Mouse (Mus musculus) embryonic facial prominence, embryonic 13.5 days (tissue): Measurements from ENCODE around the gene Cmbl. TPM values are rescaled to one million over a fixed set of nuclear protein-coding genes. Genes with fewer than 3 reads are reported as not detected.

ENCODE experiments used
- ATAC-seq: fragments of 200-750 bp; cut with Nextera tagmentation; 2 replicates; pipeline ENCODE4 v1.8.0; 2017; ENCODE audit warnings: low read depth; ENCODE audit not compliant: insufficient number of reproducible peaks, insufficient read depth, low FRiP score, low TSS enrichment
- H3K27ac ChIP-seq: fragments of 300-500 bp; sonication (generic); 2 replicates; pipeline ENCODE4 v1.5.1; 2015; ENCODE audit warnings: moderate library complexity, mild to moderate bottlenecking, inconsistent platforms
- H3K27me3 ChIP-seq: fragments of 300-500 bp; sonication (generic); 2 replicates; pipeline ENCODE4 v1.6.1; 2015; ENCODE audit warnings: mild to moderate bottlenecking, inconsistent platforms
- H3K36me3 ChIP-seq: fragments of 300-500 bp; sonication (generic); 2 replicates; pipeline ENCODE4 v1.6.1; 2015; ENCODE audit warnings: mild to moderate bottlenecking, inconsistent platforms
- H3K4me1 ChIP-seq: fragments of 300-500 bp; sonication (generic); 2 replicates; pipeline ENCODE4 v1.6.1; 2015; ENCODE audit warnings: inconsistent platforms
- H3K4me2 ChIP-seq: fragments of 300-500 bp; sonication (generic); 2 replicates; pipeline ENCODE4 v1.6.1; 2015; ENCODE audit warnings: moderate library complexity, mild to moderate bottlenecking, inconsistent platforms
- H3K4me3 ChIP-seq: fragments of 300-500 bp; sonication (generic); 2 replicates; pipeline ENCODE4 v1.5.1; 2015; ENCODE audit warnings: mild to moderate bottlenecking, inconsistent platforms
- H3K9ac ChIP-seq: fragments of 300-500 bp; sonication (generic); 2 replicates; pipeline ENCODE4 v1.6.1; 2015; ENCODE audit warnings: mild to moderate bottlenecking, inconsistent platforms
- H3K9me3 ChIP-seq: fragments of 300-500 bp; sonication (generic); 2 replicates; pipeline ENCODE4 v1.6.1; 2016; ENCODE audit warnings: inconsistent platforms
- WGBS: fragments of 180-500 bp; shearing (Covaris S2); methylation state at CpG from one replicate; pipeline ENCODE4 v1.1.7; 2015; ENCODE audit warnings: mixed read lengths; 5-methylcytosine and 5-hydroxymethylcytosine counted together
- polyA plus RNA-seq: library from polyadenylated mRNA; unstranded; fragments of >200 nt; fragmentation: Nextera tagmentation; extraction: Ambion mirVana; gene quantifications from 2 replicates; pipeline ENCODE4 v1.2.1, GENCODE M21; 2015

Gene Cmbl
- 2.4 and 2.7 TPM in 2 replicates for polyA plus RNA-seq

DNA sequence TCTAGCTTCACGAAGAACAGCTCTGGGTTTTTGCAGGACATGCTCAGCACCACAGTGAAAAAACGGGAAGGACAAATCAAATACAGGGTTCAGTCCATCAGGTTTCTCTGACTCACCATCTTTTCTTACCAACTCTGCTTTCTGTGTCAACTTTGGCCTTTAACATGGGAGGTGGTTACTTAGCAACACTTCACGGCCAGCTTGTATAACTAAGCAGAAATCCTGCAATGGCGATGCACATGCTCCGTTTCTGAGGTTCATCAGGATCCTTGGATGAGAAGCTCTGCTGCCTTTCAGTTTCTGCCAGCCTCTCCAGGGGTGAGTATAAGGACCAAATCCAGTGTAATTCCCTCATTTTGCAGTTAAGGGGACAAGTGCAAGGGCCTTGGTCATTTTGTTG lies at the start of gene Cmbl:
TSS of gene Cmbl (plus strand) at position 206 of the 400 bp plus-strand sequence.
- no peak for ATAC-seq
- Histone ChIP-seq H3K9ac (no peak within 1 kb of the TSS), H3K4me1 (peaks cover 22% of the 10 kb centered on the region), H3K36me3 (no peaks in the 10 kb centered on the region), H3K27ac (no peak within 1 kb of the TSS), H3K4me3 (no peak within 1 kb of the TSS), H3K9me3 (no peaks in the 10 kb centered on the region), H3K27me3 (no peaks in the 10 kb centered on the region), H3K4me2 (no peak within 1 kb of the TSS)
- 73% methylated on average over 5 of the region's 5 CpGs for WGBS

- no peak for ATAC-seq
- Histone ChIP-seq H3K27ac (no peak overlapping the region), H3K4me2 (no peak overlapping the region), H3K36me3 (no peaks in the 10 kb centered on the region), H3K27me3 (no peaks in the 10 kb centered on the region), H3K9me3 (no peaks in the 10 kb centered on the region), H3K4me3 (no peak overlapping the region), H3K4me1 (0 out of 2 replicates have a peak, but pooled peaks cover 2% of the 10 kb centered on the region), H3K9ac (no peak overlapping the region)
- 97% methylated on average over 1 of the region's 1 CpGs for WGBS
Measured at GRCm38 (mm10) chr15:31517186-31517585, 48.0 kb upstream of the Cmbl start.

- H3K27me3 ChIP-seq, result no peaks in the 10 kb centered on the region
Measured at GRCm38 (mm10) chr15:31518371-31518770, 46.8 kb upstream of the Cmbl start.

DNA sequence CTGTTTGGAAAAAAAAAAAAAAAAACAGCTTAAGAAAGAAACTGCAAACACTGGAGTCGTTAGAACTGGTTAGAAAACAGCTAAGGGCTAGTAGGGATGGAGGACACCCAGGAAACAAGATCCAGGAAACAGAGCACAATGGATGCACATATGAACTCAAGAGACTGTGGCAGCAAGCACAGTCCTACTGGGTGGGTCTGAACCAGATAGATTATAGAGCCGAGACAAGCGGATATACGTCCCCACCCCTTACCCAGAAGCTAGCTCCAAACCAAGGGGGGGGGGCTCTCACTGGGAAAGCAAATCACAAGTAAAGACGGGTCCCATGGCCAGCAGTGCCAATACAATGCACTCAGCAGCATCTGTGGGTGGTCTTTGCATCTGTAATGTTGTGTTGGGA lies 46.2 kb upstream of the Cmbl start:
- ATAC-seq, result no peak
- H3K36me3 ChIP-seq, result no peaks in the 10 kb centered on the region
- H3K4me1 ChIP-seq, result 0 out of 2 replicates have a peak, but pooled peaks cover 4% of the 10 kb centered on the region
- H3K4me2 ChIP-seq, result no peak overlapping the region
- no peak overlapping the region for H3K27ac ChIP-seq
- H3K27me3 ChIP-seq, result no peaks in the 10 kb centered on the region
- no peak overlapping the region for H3K9ac ChIP-seq
- no peaks in the 10 kb centered on the region for H3K9me3 ChIP-seq
- H3K4me3 ChIP-seq, result no peak overlapping the region
- 74% methylated on average over 5 of the region's 5 CpGs for WGBS

More at GRCm38 (mm10) chr15:31518371-31518770, 46.8 kb upstream of the Cmbl start:
- Histone ChIP-seq H3K9me3 (no peaks in the 10 kb centered on the region), H3K4me1 (0 out of 2 replicates have a peak, but pooled peaks cover 2% of the 10 kb centered on the region), H3K36me3 (no peaks in the 10 kb centered on the region), H3K9ac (no peak overlapping the region), H3K27ac (no peak overlapping the region), H3K4me2 (no peak overlapping the region), H3K4me3 (no peak overlapping the region)
- 87% methylated on average over 2 of the region's 2 CpGs for WGBS
- no peak for ATAC-seq

DNA sequence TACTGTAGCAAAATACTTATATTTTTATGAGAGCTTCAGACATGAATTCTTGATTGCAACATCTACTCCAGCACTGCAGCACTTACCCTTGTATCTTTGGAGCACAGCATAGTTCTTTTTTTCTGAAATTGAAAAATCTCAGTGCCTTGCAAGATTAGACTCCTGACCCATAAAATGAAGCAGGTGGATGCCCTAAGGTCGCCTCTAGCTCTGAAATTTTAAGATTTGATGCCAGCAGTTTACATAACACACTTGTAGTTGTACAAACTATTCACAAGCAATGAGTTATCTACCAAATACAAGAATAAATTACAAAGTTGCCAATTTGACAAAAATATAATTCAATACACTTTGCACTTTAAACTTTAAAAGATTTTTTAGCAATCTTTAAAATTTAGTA lies 38.7 kb upstream of the Cmbl start:
- no peaks in the 10 kb centered on the region for H3K36me3 ChIP-seq
- no peak overlapping the region for H3K4me2 ChIP-seq
- H3K27ac ChIP-seq, result no peak overlapping the region
- H3K9me3 ChIP-seq, result no peaks in the 10 kb centered on the region
- 91% methylated on average over 1 of the region's 1 CpGs for WGBS
- H3K27me3 ChIP-seq, result no peaks in the 10 kb centered on the region
- H3K4me3 ChIP-seq, result no peak overlapping the region
- peaks cover 10% of the 10 kb centered on the region for H3K4me1 ChIP-seq
- no peak overlapping the region for H3K9ac ChIP-seq
- no peak for ATAC-seq

DNA sequence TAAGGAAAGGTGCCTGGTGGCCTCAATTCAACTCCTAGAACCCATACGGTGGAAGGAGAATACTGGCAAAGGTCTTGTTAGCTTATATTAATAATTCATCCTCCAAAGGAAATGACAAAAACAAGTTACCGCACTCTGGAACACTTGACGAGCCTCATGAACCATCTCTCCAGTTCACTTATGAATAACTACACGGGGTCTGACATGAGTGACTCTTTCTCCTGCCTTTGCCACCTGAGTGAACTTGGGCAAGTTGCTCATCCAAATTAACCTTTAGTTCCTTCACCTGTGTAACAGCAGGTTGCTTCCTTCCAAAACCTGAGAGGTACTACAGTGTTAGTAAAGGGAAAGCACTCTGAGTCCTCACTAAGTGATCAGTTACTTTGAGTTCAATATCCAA lies 36.7 kb upstream of the Cmbl start:
- no peak for ATAC-seq
- WGBS, result 95% methylated on average over 4 of the region's 4 CpGs
- Histone ChIP-seq H3K4me3 (no peak overlapping the region), H3K27ac (no peak overlapping the region), H3K4me2 (peak overlapping the region; percentile 68; the same call in 1 of the 2 replicates), H3K27me3 (no peaks in the 10 kb centered on the region), H3K36me3 (no peaks in the 10 kb centered on the region), H3K4me1 (peaks cover 10% of the 10 kb centered on the region), H3K9me3 (no peaks in the 10 kb centered on the region), H3K9ac (no peak overlapping the region)

DNA sequence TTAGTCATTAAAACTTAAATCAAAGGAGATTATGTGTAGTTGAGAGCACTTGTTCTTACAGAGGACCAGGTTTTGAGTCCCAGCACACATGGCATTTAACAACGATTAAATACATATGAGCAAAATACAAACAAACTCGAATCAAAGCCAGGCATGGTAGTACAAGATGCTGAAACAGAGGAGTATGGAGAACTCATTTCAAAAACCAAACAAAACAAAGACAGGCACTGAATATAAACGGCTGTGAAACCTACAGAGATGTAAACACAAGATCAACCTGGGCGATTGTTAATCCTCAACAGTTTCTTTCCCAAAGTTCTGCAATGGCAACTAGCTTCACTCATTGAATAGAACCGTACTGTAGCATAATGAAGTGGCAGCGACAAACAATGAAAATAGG lies 36.1 kb upstream of the Cmbl start:
- H3K9me3 ChIP-seq, result no peaks in the 10 kb centered on the region
- H3K9ac ChIP-seq, result peak overlapping the region; percentile 94; the same call in 1 of the 2 replicates
- ATAC-seq, result no peak

GRCm38 (mm10) chr15:31529811-31530658 lies 35.2 kb upstream of the Cmbl start:
- Histone ChIP-seq H3K36me3 (no peaks in the 10 kb centered on the region), H3K27ac (peak overlapping the region; percentile 97), H3K27me3 (no peaks in the 10 kb centered on the region), H3K4me1 (peaks cover 9% of the 10 kb centered on the region), H3K9ac (peak overlapping the region; percentile 94), H3K4me3 (peak overlapping the region; percentile 76), H3K4me2 (peak overlapping the region; percentile 68), H3K9me3 (no peaks in the 10 kb centered on the region)
- under 1% methylated on average over 55 of the region's 56 CpGs for WGBS
- peak; percentile 54 for ATAC-seq

More for the DNA sequence above, 36.1 kb upstream of the Cmbl start:
- H3K4me3 ChIP-seq, result peak overlapping the region; percentile 76
- H3K27me3 ChIP-seq, result no peaks in the 10 kb centered on the region
- 35% methylated on average over 6 of the region's 6 CpGs for WGBS
- H3K36me3 ChIP-seq, result no peaks in the 10 kb centered on the region
- peak overlapping the region; percentile 68 for H3K4me2 ChIP-seq
- H3K4me1 ChIP-seq, result peaks cover 6% of the 10 kb centered on the region
- H3K27ac ChIP-seq, result no peak overlapping the region

DNA sequence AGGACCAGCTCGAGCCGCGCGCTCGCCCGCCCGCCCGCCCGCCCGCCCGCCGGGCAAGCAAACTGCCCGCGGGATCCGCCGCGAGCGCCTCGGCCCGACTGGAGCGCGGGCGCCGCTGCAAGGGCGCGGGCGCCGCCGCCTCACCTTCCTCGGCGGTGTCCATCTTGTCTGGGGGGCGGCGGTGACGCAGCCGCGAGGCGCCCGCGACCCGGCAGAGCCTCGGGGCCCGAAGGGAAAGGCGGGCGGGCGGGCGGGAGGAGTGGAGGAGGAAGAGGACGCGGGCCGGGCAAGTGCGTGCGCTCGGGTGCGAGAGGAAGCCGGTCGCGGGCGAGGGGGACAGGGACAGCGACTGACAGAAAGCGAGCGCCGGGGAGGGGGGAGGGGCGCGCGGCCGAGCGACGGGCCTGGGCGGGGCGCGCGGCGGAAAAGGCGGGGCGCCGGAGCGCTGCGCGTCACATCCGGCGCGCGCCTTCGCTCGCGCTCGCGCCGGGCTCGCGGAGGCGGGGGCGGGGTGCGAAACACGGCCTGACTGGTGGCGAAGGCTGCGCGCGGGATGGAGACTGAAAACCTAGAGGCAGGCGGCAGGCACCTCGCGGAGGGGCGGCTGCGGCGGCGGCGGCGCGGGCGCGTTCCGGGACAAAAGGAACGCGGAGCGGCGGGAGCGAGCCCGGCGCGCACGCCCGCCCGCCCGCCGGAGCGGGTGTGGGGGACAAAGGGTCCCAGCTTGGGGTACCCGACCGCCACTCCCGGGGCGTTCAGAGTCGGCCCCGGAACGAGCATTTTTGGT lies 34.3 kb upstream of the Cmbl start, which contains the start of gene March6:
TSS of gene March6 (minus strand) at position 395 of the 787 bp plus-strand sequence.
- H3K4me1 ChIP-seq, result peaks cover 16% of the 10 kb centered on the region
- H3K4me2 ChIP-seq, result peak within 1 kb of the TSS; percentile 68
- under 1% methylated on average over 83 of the region's 132 CpGs for WGBS
- no peaks in the 10 kb centered on the region for H3K9me3 ChIP-seq
- H3K4me3 ChIP-seq, result peak within 1 kb of the TSS; percentile 76
- ATAC-seq, result peak; percentile 88
- H3K27me3 ChIP-seq, result no peaks in the 10 kb centered on the region
- peak within 1 kb of the TSS; percentile 94 for H3K9ac ChIP-seq
- no peaks in the 10 kb centered on the region for H3K36me3 ChIP-seq
- peak within 1 kb of the TSS; percentile 97 for H3K27ac ChIP-seq

DNA sequence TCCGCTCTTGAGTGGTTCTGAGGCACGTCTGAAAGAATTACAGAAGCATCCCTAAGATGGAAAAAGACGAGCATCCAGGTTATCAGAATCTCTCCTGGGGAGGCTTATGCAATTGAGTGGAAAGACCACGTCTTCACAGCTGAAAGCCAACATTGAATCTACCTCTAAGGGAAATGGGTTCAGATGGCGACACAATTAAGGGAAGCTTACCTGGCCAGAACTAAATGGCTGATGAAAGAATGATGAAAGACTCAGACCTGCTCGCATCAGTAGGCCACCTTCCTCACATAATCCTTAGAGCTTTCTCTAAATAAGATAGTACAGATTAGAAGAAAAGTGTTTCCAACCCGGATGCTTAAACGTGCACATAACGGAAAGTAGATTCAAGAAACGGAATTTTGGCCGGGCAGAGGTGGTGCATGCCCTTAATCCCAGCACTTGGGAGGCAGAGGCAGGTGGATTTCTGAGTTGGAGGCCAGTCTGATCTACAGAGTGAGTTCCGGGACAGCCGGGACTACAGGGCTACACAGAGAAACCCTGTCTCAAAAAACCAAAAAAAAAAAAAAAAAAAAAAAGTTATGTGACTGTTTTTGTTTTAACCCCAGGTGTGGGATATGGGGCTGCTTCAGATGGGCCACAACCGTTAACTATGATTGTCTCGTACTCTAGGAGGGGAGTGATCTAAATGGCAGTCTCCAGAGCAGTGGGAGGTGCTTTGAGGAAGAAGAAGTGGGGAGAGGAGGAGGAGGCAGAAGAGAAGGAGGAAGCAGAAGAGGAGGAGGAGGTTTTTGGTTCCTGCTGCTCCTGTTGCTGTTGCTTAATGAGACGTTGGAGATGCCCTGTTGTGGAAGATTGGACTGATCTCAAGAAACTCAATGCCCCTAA lies 33.5 kb upstream of the Cmbl start:
- Histone ChIP-seq H3K36me3 (no peaks in the 10 kb centered on the region), H3K4me2 (peak overlapping the region; percentile 64), H3K27me3 (no peaks in the 10 kb centered on the region), H3K9ac (peak overlapping the region; percentile 94), H3K4me1 (peaks cover 24% of the 10 kb centered on the region), H3K9me3 (no peaks in the 10 kb centered on the region), H3K4me3 (peak overlapping the region; percentile 76), H3K27ac (peak overlapping the region; percentile 97)
- ATAC-seq, result no peak
- WGBS, result 25% methylated on average over 16 of the region's 16 CpGs
